Mouse (Mus musculus): ENCODE results near the gene Fam196b.

Fam196b gene

DNA sequence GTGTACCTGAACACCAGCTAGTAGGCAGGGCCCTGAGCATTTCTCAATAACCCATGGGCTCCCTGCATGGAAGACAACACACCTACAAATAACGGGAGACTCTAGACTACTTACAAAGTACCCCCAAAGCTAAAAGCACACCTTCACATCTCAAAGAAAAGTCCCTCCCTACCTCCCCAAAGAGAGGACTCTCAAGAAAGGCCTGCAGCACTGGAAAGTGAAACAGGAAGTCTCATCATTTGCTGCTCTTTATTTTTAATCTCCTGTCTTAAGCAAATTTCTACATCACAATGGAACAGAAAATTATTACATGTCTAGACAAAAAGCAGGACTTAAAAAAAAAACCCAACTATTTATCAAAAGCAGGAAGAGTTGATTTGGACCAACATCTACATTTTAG is 90.7 kb downstream of the Fam196b start:
- no peak for DNase-seq (ENCODE audit: low read depth, low spot score)

DNA sequence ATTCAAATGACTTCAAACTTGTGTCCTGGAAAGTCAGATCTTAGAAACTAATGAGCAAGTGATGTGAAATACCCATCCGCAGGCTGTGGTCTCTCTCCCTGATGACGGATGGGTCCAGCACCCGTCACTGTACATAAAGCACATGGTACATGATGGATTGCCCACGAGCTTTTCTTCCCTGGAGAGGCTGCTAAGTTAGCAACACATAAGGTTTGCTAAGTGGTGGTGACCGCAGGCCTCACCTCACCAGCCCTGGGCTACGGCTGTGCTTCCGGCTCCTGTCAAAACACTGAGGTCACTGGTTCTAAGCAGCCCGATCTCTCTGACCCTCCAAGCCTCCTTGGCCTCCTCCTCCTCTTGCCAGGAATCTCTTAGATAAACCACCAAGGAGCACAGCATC is 91.7 kb downstream of the Fam196b start:
- no peak for DNase-seq (ENCODE audit: low read depth, low spot score)

DNA sequence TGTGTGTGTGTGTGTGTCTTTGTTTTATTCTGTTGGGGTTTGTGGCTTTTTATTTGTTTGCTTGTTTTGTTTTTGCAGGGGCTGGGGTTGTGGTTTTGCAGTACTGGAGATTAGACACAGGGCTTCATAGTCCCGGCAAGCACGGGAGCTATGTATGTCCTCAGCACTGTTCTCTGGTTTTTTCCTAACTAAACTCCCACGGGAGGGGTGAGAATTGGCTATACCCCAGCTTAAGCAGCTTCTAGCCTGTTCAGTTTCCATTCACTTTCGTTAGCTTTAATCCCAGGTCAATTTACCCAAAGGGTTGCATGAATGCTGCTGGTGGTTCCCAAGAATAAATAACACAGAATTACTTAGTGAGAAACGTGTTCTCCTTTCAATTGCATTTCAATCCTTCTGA is 92.2 kb downstream of the Fam196b start:
- DNase-seq (ENCODE audit: low read depth, low spot score) = no peak

DNA sequence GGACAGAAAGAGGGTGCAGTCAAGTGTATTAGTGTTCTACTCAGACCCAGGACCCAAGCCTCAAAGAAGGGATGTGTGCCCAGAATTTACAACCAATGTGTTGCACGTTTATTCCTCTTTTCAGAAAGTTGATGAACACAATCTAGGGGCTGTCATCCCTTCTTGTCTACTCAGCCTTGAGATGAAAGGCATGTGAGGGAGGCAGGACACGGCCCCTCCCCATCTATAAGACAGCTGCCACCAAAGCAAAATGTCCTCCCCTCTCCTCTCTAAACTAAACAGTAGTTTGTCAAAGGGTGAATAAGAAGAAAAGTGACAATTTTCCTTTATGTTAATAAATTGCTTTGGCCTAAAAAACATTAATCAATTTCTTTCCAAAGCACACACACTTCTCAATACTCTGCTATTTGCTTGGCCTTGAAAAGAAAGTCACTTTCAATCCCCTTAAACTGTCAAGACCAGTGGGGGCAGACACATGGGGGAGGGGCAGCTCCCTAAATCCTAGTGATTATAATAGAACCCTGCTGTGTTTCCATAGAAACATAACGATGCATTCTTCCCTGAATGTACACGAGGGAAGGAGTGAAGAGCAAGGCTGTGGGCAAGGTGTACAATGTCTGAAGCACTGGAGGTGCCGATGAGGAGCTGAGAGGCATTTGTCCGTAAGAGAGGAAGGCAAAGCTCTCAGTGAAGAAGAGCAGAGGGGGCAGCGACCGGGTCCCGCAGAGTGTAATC is 101.4 kb downstream of the Fam196b start:
- no peak for DNase-seq (ENCODE audit: low read depth, low spot score)

DNA sequence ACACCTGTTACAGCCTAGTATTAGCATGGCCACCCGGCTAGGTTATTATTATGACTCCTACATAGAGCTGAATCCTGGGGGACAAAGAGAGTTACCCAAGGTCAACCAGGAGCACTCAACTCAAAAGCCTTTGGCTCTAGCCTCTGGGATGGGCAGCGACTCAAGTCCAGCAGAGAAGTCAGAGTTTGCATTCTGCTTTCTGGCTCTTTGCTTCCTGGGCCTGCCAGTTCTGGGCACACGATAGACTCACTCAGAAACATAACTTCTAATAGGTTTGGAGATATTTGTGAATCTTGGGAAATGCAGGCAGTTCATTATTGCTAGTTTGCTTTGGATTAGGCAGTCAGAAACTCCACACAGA is 102.0 kb downstream of the Fam196b start:
- DNase-seq (ENCODE audit: low read depth, low spot score) = no peak

DNA sequence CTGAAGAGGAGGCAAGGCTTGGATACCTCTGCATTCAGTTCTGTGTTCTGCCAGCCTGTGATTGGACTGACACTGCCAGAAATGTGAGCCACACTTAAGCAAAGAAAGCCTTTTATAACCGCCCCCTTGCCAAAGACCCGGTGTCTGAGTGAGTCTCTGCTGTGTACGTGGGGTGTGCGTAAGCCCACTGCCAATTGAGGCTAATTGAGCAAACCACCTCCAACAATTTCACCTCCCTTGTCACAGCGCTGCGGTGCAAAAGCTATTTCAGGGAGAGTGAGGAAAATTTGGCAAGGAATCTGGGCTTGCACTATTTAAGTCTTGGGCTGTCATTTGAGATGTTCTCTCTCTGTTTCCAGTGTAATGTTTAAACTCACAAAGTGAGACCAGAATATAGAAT is 106.4 kb downstream of the Fam196b start:
- peak; percentile 89 for DNase-seq (ENCODE audit: low read depth, low spot score)

DNA sequence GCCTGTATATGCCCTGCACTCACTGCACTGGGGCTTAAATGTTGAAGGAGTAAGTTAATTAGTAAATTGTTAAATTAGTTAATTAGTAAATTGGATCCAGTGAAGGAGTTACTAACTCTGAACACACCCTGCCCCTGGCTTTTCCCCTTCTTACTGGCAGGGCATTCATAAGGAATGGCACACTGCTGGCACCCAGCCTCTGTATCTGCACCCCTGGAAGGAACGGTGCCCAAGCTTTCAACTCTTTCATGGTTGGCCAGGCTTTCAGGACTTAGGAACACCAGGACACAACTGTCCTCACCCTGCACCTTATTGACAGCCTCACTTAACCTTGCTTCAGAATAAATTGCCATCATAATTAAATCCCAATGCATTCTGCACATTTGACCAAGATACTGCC is 109.9 kb downstream of the Fam196b start:
- no peak for DNase-seq (ENCODE audit: low read depth, low spot score)

DNA sequence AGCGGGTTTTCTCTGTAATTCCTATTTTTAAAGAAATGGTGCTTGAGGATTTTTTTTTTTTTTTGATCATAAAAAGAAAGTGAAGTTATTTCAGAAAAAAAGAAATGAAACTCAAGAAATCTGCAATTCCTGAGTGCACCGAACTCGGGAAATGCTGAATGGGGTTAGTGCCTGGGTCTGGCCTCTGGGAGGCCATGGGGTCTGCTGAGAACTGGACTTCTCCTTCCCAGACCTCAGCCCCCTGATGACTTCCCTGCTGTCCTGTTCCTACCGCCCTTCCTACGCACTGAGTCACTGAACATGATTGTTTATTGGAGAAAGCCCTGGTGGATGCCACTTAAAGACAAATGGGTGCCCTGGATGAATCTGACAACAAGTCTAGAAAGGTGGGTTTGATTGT is 112.6 kb downstream of the Fam196b start:
- no peak for DNase-seq (ENCODE audit: low read depth, low spot score)

DNA sequence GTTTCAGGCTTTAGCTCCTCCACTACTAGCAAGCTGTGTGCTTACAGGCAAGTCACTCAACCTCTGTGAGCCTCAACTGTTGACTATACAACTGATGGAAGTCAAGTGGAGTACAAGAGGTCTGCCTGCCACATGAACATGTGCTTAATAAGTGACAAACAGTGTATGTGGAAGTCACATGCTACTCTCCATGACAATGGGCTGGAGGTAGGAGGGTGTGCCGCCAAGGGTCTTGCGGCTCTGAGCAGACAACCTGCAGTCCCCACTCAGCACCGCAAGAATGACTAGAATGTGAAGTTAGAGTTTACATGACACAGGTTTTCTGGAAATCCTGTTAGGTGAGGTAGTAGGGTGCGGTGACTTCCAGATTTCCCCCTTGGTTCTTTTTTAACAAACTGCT is 116.3 kb downstream of the Fam196b start:
- no peak for DNase-seq (ENCODE audit: low read depth, low spot score)

DNA sequence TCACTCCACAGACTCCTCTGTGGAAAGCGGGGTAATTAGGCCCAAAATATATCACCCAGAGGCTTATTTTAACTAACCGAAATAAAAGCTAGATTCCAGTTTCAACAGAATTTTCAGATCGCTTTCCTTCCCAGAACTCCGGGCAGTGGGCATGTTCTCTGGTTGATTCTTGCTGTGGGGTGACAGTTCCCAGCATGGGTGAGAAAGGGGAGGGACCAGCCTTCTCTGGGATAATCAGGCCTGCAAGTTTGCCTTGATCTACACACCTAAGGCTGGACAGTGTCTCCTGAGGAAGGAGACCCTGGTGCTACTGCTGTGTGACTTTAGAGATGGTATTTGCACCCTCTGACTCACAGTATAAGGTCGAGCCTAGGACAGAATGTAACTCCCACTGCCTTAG is 116.7 kb downstream of the Fam196b start:
- no peak for DNase-seq (ENCODE audit: low read depth, low spot score)

DNA sequence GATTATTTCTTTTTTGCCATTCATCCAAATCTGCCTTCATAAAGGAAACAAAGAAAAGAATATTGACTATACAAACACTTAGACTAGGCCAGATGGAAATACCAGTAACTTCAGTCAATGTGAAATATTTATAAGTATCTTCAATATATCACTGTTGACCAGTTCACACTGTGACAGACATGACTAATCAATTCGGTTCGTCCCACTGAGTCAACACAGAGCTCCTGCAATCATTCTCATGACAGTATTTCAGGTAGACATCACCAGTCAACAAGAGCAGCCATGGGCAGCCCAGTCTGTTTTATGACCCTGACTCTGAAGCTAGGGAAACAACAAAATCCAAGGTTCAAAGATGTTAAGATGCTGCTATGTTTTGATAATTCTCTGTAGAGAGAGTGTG is 117.4 kb downstream of the Fam196b start:
- no peak for DNase-seq (ENCODE audit: low read depth, low spot score)

DNA sequence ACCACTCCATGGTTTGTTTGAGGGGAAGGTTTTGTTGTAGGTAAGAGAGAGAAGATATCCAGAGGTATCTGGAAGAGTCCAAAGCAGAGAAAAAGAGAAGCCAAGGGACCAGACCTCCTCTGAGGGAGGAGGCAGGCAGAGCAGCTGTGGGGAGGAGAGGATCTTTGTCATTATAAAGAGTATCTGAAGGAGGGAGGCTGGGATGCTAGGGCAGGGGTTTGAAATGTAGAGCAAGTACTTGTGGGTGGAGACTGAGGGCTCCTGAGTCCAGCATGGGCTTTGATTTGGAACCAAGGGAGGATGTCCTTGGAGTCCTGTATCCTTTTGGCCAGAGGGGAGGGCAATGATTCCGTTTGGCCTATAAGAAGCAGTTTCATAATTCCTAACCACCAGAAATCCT is 122.8 kb downstream of the Fam196b start:
- no peak for DNase-seq (ENCODE audit: low read depth, low spot score)

DNA sequence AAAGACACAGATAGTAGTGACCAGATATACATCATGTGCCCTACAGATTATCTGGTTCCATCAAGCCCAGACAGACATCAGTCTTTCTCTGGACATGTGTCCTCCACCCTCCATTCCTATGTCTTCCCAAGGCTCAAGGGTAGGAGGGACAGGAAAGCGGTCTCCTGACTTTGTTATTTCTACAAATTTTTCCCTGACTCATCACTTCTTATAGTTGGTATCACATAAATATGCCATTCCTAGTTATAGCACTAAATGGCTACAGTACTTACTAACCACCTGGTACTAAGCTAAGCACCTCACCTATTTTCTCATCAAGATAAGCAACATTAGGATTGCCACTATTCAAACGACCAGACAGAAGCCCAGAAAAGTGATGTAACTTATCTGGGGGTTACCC is 123.8 kb downstream of the Fam196b start:
- DNase-seq (ENCODE audit: low read depth, low spot score) = no peak

DNA sequence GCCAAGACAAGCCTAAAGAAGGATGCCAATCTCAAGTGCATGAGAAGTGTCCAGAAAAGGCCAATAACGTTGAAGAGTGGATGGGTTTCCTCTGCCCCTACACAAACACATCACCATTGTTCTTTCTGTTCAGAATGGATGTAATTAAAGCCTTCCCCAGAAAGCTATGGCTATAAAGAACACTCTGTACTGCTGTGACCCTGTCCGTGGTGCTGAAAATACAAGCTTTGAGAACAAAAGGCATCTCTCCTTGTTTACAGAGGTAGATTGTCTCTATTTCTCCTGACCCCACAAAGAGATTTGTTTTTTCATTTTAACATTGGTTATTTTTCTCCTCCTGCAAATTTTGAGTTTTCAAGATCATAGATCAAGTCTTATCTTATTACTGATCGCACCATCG is 133.3 kb downstream of the Fam196b start:
- no peak for DNase-seq (ENCODE audit: low read depth, low spot score)

DNA sequence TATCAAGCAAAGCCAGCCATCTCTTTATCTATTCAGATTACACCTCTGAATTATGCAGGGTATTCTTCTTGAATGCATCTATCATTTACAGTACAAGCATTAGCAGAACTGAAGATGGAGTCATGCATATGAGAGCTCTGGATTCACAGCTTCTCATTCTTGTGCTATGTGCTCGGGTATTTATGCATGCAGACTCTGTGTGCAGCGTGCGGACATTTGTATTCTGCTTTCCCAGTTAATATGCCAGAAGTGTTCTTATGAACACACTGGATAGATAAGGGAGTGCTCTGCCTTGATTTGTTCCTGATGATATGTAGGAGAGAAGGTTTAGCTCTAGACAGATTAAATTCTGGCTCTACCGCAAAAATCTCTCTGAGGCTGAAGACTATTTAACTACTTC is 135.3 kb downstream of the Fam196b start:
- no peak for DNase-seq (ENCODE audit: low read depth, low spot score)

DNA sequence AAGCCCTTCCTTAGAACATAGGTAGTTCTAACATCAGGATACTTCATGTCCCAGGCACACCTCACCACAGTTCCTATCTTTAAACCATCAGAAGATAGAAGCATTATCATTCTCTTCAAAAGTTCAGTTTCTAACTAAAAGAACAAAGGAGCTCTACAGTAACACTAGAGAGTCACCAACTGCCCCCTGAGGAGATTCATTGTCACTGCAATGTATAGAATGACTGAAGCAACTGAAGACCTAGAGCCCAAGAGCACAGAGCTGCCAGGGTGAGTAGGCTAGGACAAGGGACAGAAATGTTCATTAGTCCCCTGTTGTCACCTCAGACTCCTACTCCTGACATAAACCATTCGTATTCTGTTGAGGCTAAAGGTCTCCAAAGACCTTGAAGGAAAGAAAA is 152.4 kb downstream of the Fam196b start:
- no peak for DNase-seq (ENCODE audit: low read depth, low spot score)

DNA sequence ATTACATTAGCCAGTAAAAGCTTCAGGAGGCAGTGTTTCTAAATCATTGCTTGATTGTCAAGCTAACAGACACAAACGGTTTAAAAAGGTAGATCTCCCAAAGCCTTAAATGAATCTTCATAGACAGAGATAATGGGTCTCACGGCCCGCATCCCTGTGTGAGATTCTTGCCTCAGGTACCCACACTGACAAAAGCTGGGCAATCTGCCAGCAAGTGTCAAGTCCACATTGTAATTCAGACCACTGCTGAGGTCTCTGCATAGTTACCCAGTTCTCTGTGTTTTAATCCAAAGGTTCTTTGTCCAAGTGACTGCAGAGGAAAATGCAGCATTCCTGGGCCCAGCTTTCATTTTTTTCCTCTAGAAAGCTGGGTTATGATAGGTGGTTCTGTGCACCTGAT is 153.9 kb downstream of the Fam196b start:
- no peak for DNase-seq (ENCODE audit: low read depth, low spot score)

DNA sequence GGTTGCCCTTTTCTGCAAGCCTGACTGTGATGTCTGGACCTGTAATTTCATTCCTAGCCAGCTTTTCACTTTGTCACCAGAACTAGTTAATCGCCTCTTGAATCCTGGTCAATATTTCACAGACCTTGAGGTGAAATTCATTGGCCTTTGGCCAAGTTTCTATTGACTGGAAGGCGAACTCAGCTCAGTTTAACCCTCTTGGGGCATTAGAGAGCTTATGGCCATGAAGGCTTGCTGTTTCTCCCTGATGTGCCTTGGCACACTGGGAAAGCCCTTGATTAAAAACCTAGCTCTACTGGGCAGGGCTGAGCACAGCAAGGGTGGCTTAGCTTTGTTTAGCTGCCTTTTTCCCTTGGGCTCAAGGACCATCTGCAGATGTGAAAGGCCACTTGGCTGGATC is 155.2 kb downstream of the Fam196b start:
- no peak for DNase-seq (ENCODE audit: low read depth, low spot score)
